Mouse (Mus musculus): ENCODE measurements around the gene Vmn2r66. TPM values are rescaled to one million over a fixed set of nuclear protein-coding genes. Genes with fewer than 3 reads are reported as not detected.

The Vmn2r66 gene
- not detected in 2 replicates for polyA plus RNA-seq (2015; fragmentation: Nextera tagmentation; extraction: Ambion mirVana)

DNA sequence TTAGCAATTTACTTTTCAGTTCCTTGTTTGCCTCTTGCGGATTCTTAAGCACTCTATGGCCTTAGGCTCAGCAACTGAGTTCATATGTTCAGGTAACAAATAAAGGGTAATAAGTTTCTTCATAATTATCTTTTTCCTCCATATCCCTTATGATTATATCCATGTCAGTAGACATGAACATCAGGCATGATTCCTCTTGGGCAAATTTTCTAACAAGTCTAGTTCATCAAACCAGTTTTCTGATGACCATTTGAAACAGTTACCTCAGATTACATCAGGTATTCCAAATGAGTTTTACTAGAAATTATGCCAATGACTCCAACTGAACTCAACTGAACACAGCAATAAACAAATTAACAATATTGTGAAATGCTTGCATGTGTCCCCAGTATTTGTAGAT is at the start of gene Vmn2r66:
Vmn2r66 (minus strand) TSS at position 101 of the 400 bp plus-strand sequence.
- Histone ChIP-seq H3K4me3 (no peak within 1 kb of the TSS), H3K27me3 (no peaks in the 10 kb centered on the region), H3K27ac (replicated peaks) (no peak within 1 kb of the TSS), H3K36me3 (no peaks in the 10 kb centered on the region), H3K4me1 (replicated peaks) (no peaks in the 10 kb centered on the region), H3K9me3 (no peaks in the 10 kb centered on the region), H3K4me2 (no peak within 1 kb of the TSS), H3K9ac (no peak within 1 kb of the TSS)
- ATAC-seq (ENCODE audit: low FRiP score, low read depth): no peak
- 89% methylated on average over 1 of the region's 1 CpGs for WGBS

DNA sequence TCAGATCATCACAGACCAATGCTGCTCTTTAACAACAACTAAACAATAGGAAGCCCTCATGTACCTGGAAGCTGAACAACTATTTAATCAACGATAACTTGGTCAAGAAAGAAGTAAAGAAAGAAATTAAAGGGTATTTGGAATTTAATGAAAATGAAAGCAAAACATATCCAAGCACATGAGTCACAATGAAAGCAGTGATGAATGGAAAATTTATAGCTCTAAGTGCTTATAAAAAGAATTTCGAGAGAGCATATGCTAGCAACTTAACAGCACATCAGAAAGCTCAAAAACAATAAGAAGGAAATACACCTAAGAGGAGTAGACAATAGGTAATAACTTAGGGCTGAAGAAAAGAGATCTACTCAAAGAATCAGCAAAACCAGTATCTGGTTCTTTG is 15.4 kb downstream of the Vmn2r66 start:
- no peaks in the 10 kb centered on the region for H3K36me3 ChIP-seq
- no peak for ATAC-seq (ENCODE audit: low FRiP score, low read depth)
- 76% methylated on average over 2 of the region's 2 CpGs for WGBS
- no peaks in the 10 kb centered on the region for H3K4me1 ChIP-seq (replicated peaks)
- H3K9me3 ChIP-seq: no peaks in the 10 kb centered on the region
- H3K27me3 ChIP-seq: no peaks in the 10 kb centered on the region
- H3K4me3 ChIP-seq: no peak overlapping the region
- no peak overlapping the region for H3K27ac ChIP-seq (replicated peaks)
- no peak overlapping the region for H3K4me2 ChIP-seq
- H3K9ac ChIP-seq: no peak overlapping the region

DNA sequence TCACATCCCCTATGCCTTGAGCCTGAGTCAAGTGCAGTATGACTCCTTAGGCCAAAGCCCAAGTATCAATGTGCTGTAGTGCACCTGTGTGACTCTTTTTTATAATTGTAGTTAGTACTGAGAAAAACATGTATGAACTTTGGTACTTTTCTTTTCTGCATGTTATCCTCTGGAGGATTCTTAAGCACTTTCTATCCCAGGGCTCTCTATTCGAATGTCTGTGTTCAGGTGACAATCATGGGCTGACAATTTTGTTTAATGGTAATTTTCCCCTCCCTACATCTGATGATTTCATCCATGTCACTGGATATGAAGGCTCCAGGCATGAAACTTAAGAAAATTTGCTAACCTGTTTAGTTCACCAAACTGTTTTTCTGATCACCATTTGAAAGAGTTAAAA is 48.1 kb downstream of the Vmn2r66 start, which contains the start of gene Vmn2r65:
Vmn2r65 (minus strand) TSS at position 101 of the 400 bp plus-strand sequence.
- 40% methylated on average over 1 of the region's 1 CpGs for WGBS
- Histone ChIP-seq H3K27me3 (no peaks in the 10 kb centered on the region), H3K4me2 (no peak within 1 kb of the TSS), H3K4me3 (no peak within 1 kb of the TSS), H3K27ac (replicated peaks) (no peak within 1 kb of the TSS), H3K4me1 (replicated peaks) (no peaks in the 10 kb centered on the region), H3K9ac (no peak within 1 kb of the TSS), H3K9me3 (no peaks in the 10 kb centered on the region), H3K36me3 (no peaks in the 10 kb centered on the region)
- no peak for ATAC-seq (ENCODE audit: low FRiP score, low read depth)

Other genes starting within 250 kb of the Vmn2r66 start
- not detected in 2 replicates for gene Olfr291, start 158.7 kb downstream of the Vmn2r66 start, polyA plus RNA-seq (2015; fragmentation: Nextera tagmentation; extraction: Ambion mirVana)
- not detected in 2 replicates for gene Vmn2r65, start 48.2 kb downstream of the Vmn2r66 start, polyA plus RNA-seq (2015; fragmentation: Nextera tagmentation; extraction: Ambion mirVana)
- not detected in 2 replicates for gene Vmn2r67, start 143.7 kb upstream of the Vmn2r66 start, polyA plus RNA-seq (2015; fragmentation: Nextera tagmentation; extraction: Ambion mirVana)
- not detected in 2 replicates for gene Vmn2r68, start 225.5 kb upstream of the Vmn2r66 start, polyA plus RNA-seq (2015; fragmentation: Nextera tagmentation; extraction: Ambion mirVana)

Data from hindbrain, embryonic 15.5 days (tissue).